Mouse (Mus musculus) cortical plate, adult 2 months (tissue): ENCODE results near the gene Plcl1.

Experiments
- CTCF ChIP-seq: fragments of 200-500 bp; IDR thresholded peaks from 2 replicates; pipeline ENCODE4 v1.5.1; 2011; ENCODE audit warnings: mild to moderate bottlenecking, control low read depth, low read length; ENCODE audit not compliant: insufficient read depth; ENCODE audit errors: extremely low read depth
- POLR2A ChIP-seq: fragments of 200-500 bp; IDR thresholded peaks from 2 replicates; pipeline ENCODE4 v1.6.1; 2011; ENCODE audit warnings: mild to moderate bottlenecking, low read length, control low read depth; ENCODE audit not compliant: insufficient read depth; ENCODE audit errors: extremely low read depth

- TF ChIP-seq POLR2A (no peak), CTCF (no peak)
Observed at GRCm38 (mm10) chr1:55412569-55412968, 6.8 kb downstream of the Plcl1 start.
